Mouse (Mus musculus): ENCODE results near the gene Col12a1.

- TF ChIP-seq GATA1 (IDR thresholded peaks at IDR 0.05; ENCODE audit: low read length): no peak
- TF ChIP-seq TAL1 (IDR thresholded peaks at IDR 0.05; ENCODE audit: low read length): no peak
These were observed 118.4 kb downstream of the Col12a1 start for GRCm38 (mm10) chr9:79600237-79600570.
